Mouse (Mus musculus): Measurements from ENCODE around the gene Ptprn.

- no peak for TF ChIP-seq CTCF (IDR thresholded peaks at IDR 0.05; ENCODE audit: low read depth, low read length)
- TF ChIP-seq POLR2A (IDR thresholded peaks at IDR 0.05; ENCODE audit: insufficient read depth, low read length), result no peak
- TF ChIP-seq EP300 (IDR thresholded peaks at IDR 0.05; ENCODE audit: insufficient read depth, low read depth, low read length), result 0 out of 2 replicates have a peak, but pooled peaks have one; percentile 23
These were observed 13.8 kb downstream of the Ptprn start for GRCm38 (mm10) chr1:75250498-75250897.

Data from ES-Bruce4 (cell line).